Mouse (Mus musculus): ENCODE results near the gene Lmf1. TPM values are rescaled to one million over a fixed set of nuclear protein-coding genes. Genes with fewer than 3 reads are reported as not detected.

The Lmf1 gene
- total and polyA plus RNA-seq, 3 experiments = 14.0 to 30.5 TPM; not detected in 1

- H3K36me3 ChIP-seq (ENCODE audit: control insufficient read depth in 1 of 2, insufficient read depth in 2 of 2, low read length in 2 of 2) = no peaks in the 10 kb centered on the region
- no peak overlapping the region for H3K27ac ChIP-seq (ENCODE audit: control insufficient read depth, low read depth, low read length)
- TF ChIP-seq MAZ (IDR thresholded peaks at IDR 0.05; ENCODE audit: low read depth, low read length) (no peak), NRF1 (IDR thresholded peaks at IDR 0.05; ENCODE audit: insufficient read depth, low read depth, low read length, poor library complexity, severe bottlenecking) (no peak), ZNF384 (IDR thresholded peaks at IDR 0.05; ENCODE audit: low read depth, low read length) (no peak), POLR2AphosphoS5 (IDR thresholded peaks at IDR 0.05; ENCODE audit: borderline replicate concordance, low read depth, low read length) (no peak), NELFE (IDR thresholded peaks at IDR 0.05; ENCODE audit: low read depth, low read length) (no peak), MAFK (IDR thresholded peaks at IDR 0.05; ENCODE audit: borderline replicate concordance, low read depth, low read length) (no peak), MEF2A (IDR thresholded peaks at IDR 0.05; ENCODE audit: extremely low read depth, insufficient replicate concordance, low read depth, low read length, poor library complexity, severe bottlenecking) (no peak), MXI1 (IDR thresholded peaks at IDR 0.05; ENCODE audit: low read depth, low read length) (no peak), SIN3A (IDR thresholded peaks at IDR 0.05; ENCODE audit: low read length) (no peak), ZKSCAN1 (IDR thresholded peaks at IDR 0.05; ENCODE audit: low read depth, low read length) (no peak), SMC3 (IDR thresholded peaks at IDR 0.05; ENCODE audit: low read depth, low read length) (no peak), ETS1 (IDR thresholded peaks at IDR 0.05; ENCODE audit: low read depth, low read length) (no peak), EP300 (IDR thresholded peaks at IDR 0.05; ENCODE audit: low read depth in 1 of 2, low read length in 2 of 2) (no peak), CTCF (IDR thresholded peaks at IDR 0.05 in 2 of 3, conservative IDR thresholded peaks at IDR 0.05 in 1 of 3; ENCODE audit: control insufficient read depth in 1 of 3, insufficient read depth in 1 of 3, low read depth in 2 of 3, low read length in 3 of 3, poor library complexity in 1 of 3, severe bottlenecking in 1 of 3) (no peak), MYB (IDR thresholded peaks at IDR 0.05; ENCODE audit: low read depth, low read length) (no peak), ELF1 (IDR thresholded peaks at IDR 0.05; ENCODE audit: low read depth, low read length) (no peak), USF2 (IDR thresholded peaks at IDR 0.05; ENCODE audit: borderline replicate concordance in 1 of 2, insufficient read depth in 1 of 2, low read depth in 1 of 2, low read length in 2 of 2) (no peak)
- H3K4me3 ChIP-seq (ENCODE audit: control insufficient read depth in 1 of 2, insufficient read depth in 1 of 2, low read depth in 2 of 2, low read length in 2 of 2) = no peak overlapping the region
- H3K27me3 ChIP-seq (ENCODE audit: control insufficient read depth in 1 of 2, insufficient read depth in 2 of 2, low read length in 2 of 2) = peaks cover 1 to 6% of the 10 kb centered on the region in 2 experiments; a peak in 2 of 4 replicates
- no peaks in the 10 kb centered on the region for H3K9me3 ChIP-seq (replicated peaks; ENCODE audit: insufficient read depth, low read length)
- no peak for DNase-seq (ENCODE audit: low read depth, low spot score)
- H3K4me1 ChIP-seq (ENCODE audit: control insufficient read depth in 1 of 2, insufficient read depth in 2 of 2, low read length in 2 of 2) = no peaks in the 10 kb centered on the region
- H3K9ac ChIP-seq (ENCODE audit: control insufficient read depth, low read depth, low read length, poor library complexity, severe bottlenecking) = no peak overlapping the region
- H3K79me2 ChIP-seq (ENCODE audit: control insufficient read depth, insufficient read depth, low read length, poor library complexity) = no peaks in the 10 kb centered on the region
Measured at GRCm38 (mm10) chr17:25550020-25550419, 28.9 kb upstream of the Lmf1 start.

- TF ChIP-seq GABPA (IDR thresholded peaks at IDR 0.05; ENCODE audit: low read depth, low read length) (no peak), TCF12 (IDR thresholded peaks at IDR 0.05; ENCODE audit: low read depth, low read length) (no peak)
- Histone ChIP-seq H3K9me3 (replicated peaks; ENCODE audit: insufficient read depth, low read length) (no peaks in the 10 kb centered on the region), H3K27me3 (ENCODE audit: control insufficient read depth in 1 of 2, insufficient read depth in 2 of 2, low read length in 2 of 2) (peaks cover 1 to 5% of the 10 kb centered on the region in 2 experiments; a peak in 2 of 4 replicates), H3K4me3 (ENCODE audit: control insufficient read depth in 1 of 2, insufficient read depth in 1 of 2, low read depth in 2 of 2, low read length in 2 of 2) (no peak overlapping the region), H3K4me1 (ENCODE audit: control insufficient read depth in 1 of 2, insufficient read depth in 2 of 2, low read length in 2 of 2) (no peaks in the 10 kb centered on the region), H3K36me3 (ENCODE audit: control insufficient read depth in 1 of 2, insufficient read depth in 2 of 2, low read length in 2 of 2) (no peaks in the 10 kb centered on the region), H3K27ac (ENCODE audit: control insufficient read depth, low read depth, low read length) (no peak overlapping the region), H3K79me2 (ENCODE audit: control insufficient read depth, insufficient read depth, low read length, poor library complexity) (no peaks in the 10 kb centered on the region), H3K9ac (ENCODE audit: control insufficient read depth, low read depth, low read length, poor library complexity, severe bottlenecking) (no peak overlapping the region)
- no peak for DNase-seq (ENCODE audit: low read depth, low spot score)
Measured at GRCm38 (mm10) chr17:25551313-25551712, 27.6 kb upstream of the Lmf1 start.
